Mouse (Mus musculus): ENCODE data around the gene Aff3. TPM values are rescaled to one million over a fixed set of nuclear protein-coding genes. Genes with fewer than 3 reads are reported as not detected.
A peak's percentile ranks its signal among the peaks of the same experiment; 100 is the strongest.

The Aff3 gene
- total and polyA plus RNA-seq, 2 experiments from 2014 or later: 1.1 to 1.9 TPM

DNA sequence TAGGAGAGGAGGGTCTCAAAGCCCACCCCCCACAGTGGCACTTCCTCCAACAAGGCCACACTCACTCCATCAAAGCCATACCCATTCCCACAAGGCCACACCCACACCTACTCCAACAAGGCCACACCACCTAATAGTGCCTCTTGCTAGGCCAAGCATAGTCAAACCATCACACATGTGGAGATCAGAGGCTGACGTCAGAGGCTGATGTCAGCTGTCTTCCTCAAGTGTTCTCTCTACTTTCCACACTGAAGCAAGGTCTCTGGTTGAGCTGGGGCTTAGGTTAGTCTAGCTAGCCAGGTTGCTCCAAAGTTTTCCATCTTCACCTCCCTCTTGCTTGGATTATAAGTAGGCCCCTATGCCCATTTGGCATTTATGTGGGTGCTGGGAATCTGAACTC, 856 bp upstream of the Aff3 start:
- H3K4me3 ChIP-seq (ENCODE audit: low read depth, low read length): no peak overlapping the region
- ATAC-seq (ENCODE audit: insufficient read depth, low read depth): no peak
- 60% methylated on average over 1 of the region's 1 CpGs for WGBS
- no peaks in the 10 kb centered on the region for H3K4me1 ChIP-seq (ENCODE audit: control insufficient read depth, insufficient read depth)
- no peak for DNase-seq (ENCODE audit: low spot score)
- H3K36me3 ChIP-seq (replicated peaks; ENCODE audit: control insufficient read depth, insufficient read depth, low read length): no peaks in the 10 kb centered on the region
- no peak overlapping the region for H3K27ac ChIP-seq (ENCODE audit: low read depth)
- no peak overlapping the region for H3K9ac ChIP-seq (replicated peaks; ENCODE audit: low read depth, low read length)
- H3K4me2 ChIP-seq (ENCODE audit: low read depth, low read length): no peak overlapping the region
- H3K9me3 ChIP-seq (replicated peaks; ENCODE audit: control insufficient read depth, low read length): no peaks in the 10 kb centered on the region
- no peak for TF ChIP-seq CTCF (IDR thresholded peaks at IDR 0.05; ENCODE audit: low read depth)
- no peak for TF ChIP-seq EP300 (IDR thresholded peaks at IDR 0.05; ENCODE audit: low read depth)
- no peaks in the 10 kb centered on the region for H3K27me3 ChIP-seq (ENCODE audit: control insufficient read depth, insufficient read depth, low read length)

DNA sequence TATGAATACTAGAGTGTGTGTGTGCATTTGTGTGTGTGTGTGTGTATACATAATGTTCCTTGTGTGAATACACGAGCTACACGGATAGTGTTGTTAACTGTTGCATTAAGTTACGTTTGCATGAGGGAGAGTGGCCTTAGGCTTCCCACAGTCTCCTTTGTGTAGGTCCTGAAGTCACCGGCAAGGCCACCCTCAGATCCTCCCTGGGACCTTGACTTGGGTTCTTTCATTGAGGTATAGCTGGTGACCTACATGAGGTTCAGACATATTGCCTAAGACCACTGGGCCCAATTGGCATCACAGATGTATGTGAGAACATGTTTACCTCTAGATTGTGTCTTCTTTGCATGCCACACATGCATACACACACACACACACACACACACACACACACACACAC, 494 bp downstream of the Aff3 start:
- DNase-seq (ENCODE audit: low spot score): no peak
- ATAC-seq (ENCODE audit: insufficient read depth, low read depth): no peak
- Histone ChIP-seq H3K4me2 (ENCODE audit: low read depth, low read length) (no peak overlapping the region), H3K36me3 (replicated peaks; ENCODE audit: control insufficient read depth, insufficient read depth, low read length) (no peaks in the 10 kb centered on the region), H3K27me3 (ENCODE audit: control insufficient read depth, insufficient read depth, low read length) (no peaks in the 10 kb centered on the region), H3K9ac (replicated peaks; ENCODE audit: low read depth, low read length) (no peak overlapping the region), H3K9me3 (replicated peaks; ENCODE audit: control insufficient read depth, low read length) (no peaks in the 10 kb centered on the region), H3K4me1 (ENCODE audit: control insufficient read depth, insufficient read depth) (no peaks in the 10 kb centered on the region), H3K27ac (ENCODE audit: low read depth) (no peak overlapping the region), H3K4me3 (ENCODE audit: low read depth, low read length) (no peak overlapping the region; the same call in 1 of the 2 replicates)
- WGBS: 82% methylated on average over 4 of the region's 4 CpGs
- TF ChIP-seq EP300 (IDR thresholded peaks at IDR 0.05; ENCODE audit: low read depth) (no peak), CTCF (IDR thresholded peaks at IDR 0.05; ENCODE audit: low read depth) (no peak)

DNA sequence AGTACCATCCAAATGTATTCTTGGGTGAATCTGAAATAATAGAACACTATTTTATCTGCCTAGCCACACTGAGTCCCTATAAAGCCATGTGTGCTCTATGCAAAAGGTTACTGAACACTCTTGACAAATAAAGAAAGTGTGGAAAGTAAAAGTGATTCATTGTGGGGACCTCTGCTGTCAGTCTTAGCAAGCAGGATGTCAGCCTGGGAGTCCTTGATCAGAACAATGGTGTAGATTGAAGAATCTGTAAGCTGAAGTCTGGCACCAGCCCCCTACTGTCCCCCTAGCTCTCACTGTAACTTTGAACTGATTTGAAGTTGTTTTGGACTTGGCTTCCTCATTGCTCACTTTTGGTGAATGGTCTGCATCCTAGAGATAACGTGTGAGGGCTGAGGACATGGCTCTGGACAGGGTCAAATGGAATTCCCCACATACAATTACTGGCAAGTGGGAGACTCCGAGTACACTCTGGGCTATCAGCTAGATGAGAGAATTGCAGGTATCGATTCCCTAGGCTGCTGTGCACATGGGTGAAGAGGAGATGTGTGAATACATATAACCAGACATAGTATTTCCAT, 2.0 kb downstream of the Aff3 start:
- Histone ChIP-seq H3K9ac (replicated peaks; ENCODE audit: low read depth, low read length) (no peak overlapping the region), H3K36me3 (replicated peaks; ENCODE audit: control insufficient read depth, insufficient read depth, low read length) (no peaks in the 10 kb centered on the region), H3K9me3 (replicated peaks; ENCODE audit: control insufficient read depth, low read length) (no peaks in the 10 kb centered on the region), H3K27me3 (ENCODE audit: control insufficient read depth, insufficient read depth, low read length) (no peaks in the 10 kb centered on the region), H3K4me1 (ENCODE audit: control insufficient read depth, insufficient read depth) (no peaks in the 10 kb centered on the region), H3K4me3 (ENCODE audit: low read depth, low read length) (no peak overlapping the region), H3K27ac (ENCODE audit: low read depth) (no peak overlapping the region), H3K4me2 (ENCODE audit: low read depth, low read length) (peak overlapping the region; percentile 1; the same call in 1 of the 2 replicates)
- WGBS: 26% methylated on average over 3 of the region's 3 CpGs
- TF ChIP-seq EP300 (IDR thresholded peaks at IDR 0.05; ENCODE audit: low read depth) (no peak), CTCF (IDR thresholded peaks at IDR 0.05; ENCODE audit: low read depth) (no peak)
- no peak for ATAC-seq (ENCODE audit: insufficient read depth, low read depth)
- DNase-seq (ENCODE audit: low spot score): no peak

GRCm38 (mm10) chr1:38658933-38659553, 5.7 kb downstream of the Aff3 start:
- H3K4me1 ChIP-seq (ENCODE audit: control insufficient read depth, insufficient read depth): no peaks in the 10 kb centered on the region
- H3K4me3 ChIP-seq (ENCODE audit: low read depth, low read length): no peak overlapping the region
- no peaks in the 10 kb centered on the region for H3K36me3 ChIP-seq (replicated peaks; ENCODE audit: control insufficient read depth, insufficient read depth, low read length)
- WGBS: 82% methylated on average over 4 of the region's 4 CpGs
- ATAC-seq (ENCODE audit: insufficient read depth, low read depth) (no peak), DNase-seq (ENCODE audit: low spot score) (no peak)
- no peak overlapping the region for H3K4me2 ChIP-seq (ENCODE audit: low read depth, low read length)
- no peak overlapping the region for H3K27ac ChIP-seq (ENCODE audit: low read depth)
- TF ChIP-seq CTCF (IDR thresholded peaks at IDR 0.05; ENCODE audit: low read depth) (no peak), EP300 (IDR thresholded peaks at IDR 0.05; ENCODE audit: low read depth) (no peak)
- H3K9ac ChIP-seq (replicated peaks; ENCODE audit: low read depth, low read length): no peak overlapping the region
- H3K9me3 ChIP-seq (replicated peaks; ENCODE audit: control insufficient read depth, low read length): no peaks in the 10 kb centered on the region
- H3K27me3 ChIP-seq (ENCODE audit: control insufficient read depth, insufficient read depth, low read length): no peaks in the 10 kb centered on the region

DNA sequence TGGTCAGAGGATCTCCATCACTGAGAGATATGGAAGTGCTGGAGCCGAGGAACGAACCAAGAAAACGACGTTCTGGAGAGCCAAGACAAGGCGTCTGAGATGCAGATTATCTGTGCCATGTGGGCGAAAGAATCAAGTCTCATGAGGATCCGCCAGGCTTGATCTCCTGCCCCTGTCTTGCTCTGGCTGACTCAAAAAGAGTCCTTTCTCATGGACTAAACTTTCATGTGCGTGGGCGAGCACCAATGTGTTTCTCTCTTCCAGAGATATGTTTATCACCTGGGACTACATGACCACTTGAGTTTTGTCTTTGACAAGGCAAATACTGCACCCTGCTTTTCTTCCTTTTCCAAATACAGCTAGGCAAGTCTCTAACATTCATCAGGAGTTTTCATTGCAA, 6.4 kb downstream of the Aff3 start:
- Histone ChIP-seq H3K4me2 (ENCODE audit: low read depth, low read length) (no peak overlapping the region), H3K9ac (replicated peaks; ENCODE audit: low read depth, low read length) (no peak overlapping the region), H3K4me1 (ENCODE audit: control insufficient read depth, insufficient read depth) (no peaks in the 10 kb centered on the region), H3K27ac (ENCODE audit: low read depth) (no peak overlapping the region), H3K36me3 (replicated peaks; ENCODE audit: control insufficient read depth, insufficient read depth, low read length) (no peaks in the 10 kb centered on the region), H3K4me3 (ENCODE audit: low read depth, low read length) (no peak overlapping the region), H3K9me3 (replicated peaks; ENCODE audit: control insufficient read depth, low read length) (no peaks in the 10 kb centered on the region), H3K27me3 (ENCODE audit: control insufficient read depth, insufficient read depth, low read length) (no peaks in the 10 kb centered on the region)
- TF ChIP-seq EP300 (IDR thresholded peaks at IDR 0.05; ENCODE audit: low read depth): no peak
- TF ChIP-seq CTCF (IDR thresholded peaks at IDR 0.05; ENCODE audit: low read depth): no peak
- 63% methylated on average over 9 of the region's 9 CpGs for WGBS
- DNase-seq (ENCODE audit: low spot score): no peak
- no peak for ATAC-seq (ENCODE audit: insufficient read depth, low read depth)

DNA sequence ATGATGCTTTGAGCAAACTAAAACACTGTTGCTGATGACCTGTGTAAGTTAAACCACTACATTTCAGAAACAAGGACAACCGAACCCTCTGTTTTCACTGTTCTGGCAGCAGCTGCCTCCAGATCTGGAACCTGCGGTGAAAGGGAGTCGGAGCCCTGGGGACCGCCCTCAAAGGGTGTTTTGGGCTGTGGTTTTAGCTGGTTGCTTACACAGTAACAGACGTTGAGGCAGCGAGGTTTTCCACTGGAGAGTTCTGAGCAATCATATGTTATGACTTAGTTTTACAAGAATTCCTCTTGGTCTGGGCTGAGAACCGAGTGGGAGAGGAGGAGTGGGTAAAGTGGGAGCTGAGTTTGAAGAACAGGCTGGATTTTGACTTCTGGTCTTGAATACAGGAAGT, 7.1 kb downstream of the Aff3 start:
- 70% methylated on average over 7 of the region's 7 CpGs for WGBS
- no peak overlapping the region for H3K4me2 ChIP-seq (ENCODE audit: low read depth, low read length)
- no peak for ATAC-seq (ENCODE audit: insufficient read depth, low read depth)

More for the DNA sequence above, 7.1 kb downstream of the Aff3 start:
- Histone ChIP-seq H3K4me3 (ENCODE audit: low read depth, low read length) (no peak overlapping the region), H3K27ac (ENCODE audit: low read depth) (no peak overlapping the region; the same call in 1 of the 2 replicates), H3K9ac (replicated peaks; ENCODE audit: low read depth, low read length) (no peak overlapping the region), H3K9me3 (replicated peaks; ENCODE audit: control insufficient read depth, low read length) (no peaks in the 10 kb centered on the region), H3K27me3 (ENCODE audit: control insufficient read depth, insufficient read depth, low read length) (no peaks in the 10 kb centered on the region), H3K4me1 (ENCODE audit: control insufficient read depth, insufficient read depth) (no peaks in the 10 kb centered on the region), H3K36me3 (replicated peaks; ENCODE audit: control insufficient read depth, insufficient read depth, low read length) (no peaks in the 10 kb centered on the region)
- no peak for DNase-seq (ENCODE audit: low spot score)
- TF ChIP-seq EP300 (IDR thresholded peaks at IDR 0.05; ENCODE audit: low read depth) (no peak), CTCF (IDR thresholded peaks at IDR 0.05; ENCODE audit: low read depth) (no peak)

Data from heart, postnatal 0 days (tissue).